In the genomic region with DNA sequence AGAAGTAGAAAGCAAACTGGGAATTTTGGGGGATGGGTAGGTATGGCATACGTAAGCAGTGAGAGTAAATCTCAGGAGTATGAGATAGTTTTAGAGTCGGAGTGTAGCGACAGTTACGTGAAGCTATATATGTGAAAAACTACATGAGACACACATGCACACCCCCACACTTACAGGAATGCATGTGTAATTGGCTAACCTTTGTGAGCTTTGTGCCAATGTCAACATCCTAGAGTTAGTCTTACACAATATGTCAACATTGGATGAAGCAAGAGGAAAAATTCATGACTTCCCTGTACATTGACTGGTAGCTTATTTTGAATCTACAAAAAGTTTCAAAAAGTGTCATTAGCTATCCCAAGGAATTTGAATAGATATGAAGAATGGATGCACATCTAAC, we compare ENCODE assay signal across 19 mouse cellular contexts. TPM values are rescaled to one million over a fixed set of nuclear protein-coding genes. Genes with fewer than 3 reads are reported as not detected.
A peak's percentile ranks its signal among the peaks of the same experiment; 100 is the strongest.
DNase-seq lines count a peak whose midpoint lies in the region; ATAC-seq and TF ChIP-seq lines count a peak whose summit lies in the region.
"Had no signal": no experiment of that assay in that cellular context is flagged by ENCODE, and none has a peak within 500 bp of the region (broad histone marks: within the 10 kb centered on the region; RNA-seq: fewer than 3 reads in every experiment).

No protein-coding gene starts in this region.

- TF ChIP-seq CTCF in liver, adult 2 months (IDR thresholded peaks at IDR 0.05; ENCODE audit: low read depth, low read length), result no peak

- no peaks in the 10 kb centered on the region for H3K36me3 ChIP-seq in liver, adult 2 months (ENCODE audit: control insufficient read depth, insufficient read depth, low read length)
- H3K36me3 ChIP-seq in liver, embryonic 13.5 days, result no peaks in the 10 kb centered on the region
- no peaks in the 10 kb centered on the region for H3K36me3 ChIP-seq in hindbrain, embryonic 13.5 days
- H3K36me3 ChIP-seq: embryonic facial prominence, embryonic 13.5 days; forebrain, embryonic 12.5 days; midbrain, embryonic 10.5 days had no signal

- no peak overlapping the region for H3K27ac ChIP-seq in liver, adult 2 months (replicated peaks; ENCODE audit: insufficient read depth, low read depth, low read length)
- no peak overlapping the region for H3K27ac ChIP-seq in liver, embryonic 13.5 days
- H3K27ac ChIP-seq in hindbrain, embryonic 13.5 days, result no peak overlapping the region
- H3K27ac ChIP-seq: embryonic facial prominence, embryonic 13.5 days; forebrain, embryonic 12.5 days; midbrain, embryonic 10.5 days had no signal

- peaks cover 3% of the 10 kb centered on the region for H3K4me1 ChIP-seq in liver, adult 2 months (ENCODE audit: control insufficient read depth, insufficient read depth, low read length)
- no peaks in the 10 kb centered on the region for H3K4me1 ChIP-seq in liver, embryonic 13.5 days (replicated peaks)
- H3K4me1 ChIP-seq in hindbrain, embryonic 13.5 days (replicated peaks), result peaks cover 11% of the 10 kb centered on the region

- no peak overlapping the region for H3K4me3 ChIP-seq in liver, adult 2 months (ENCODE audit: insufficient read depth, low read depth, low read length)
- no peak overlapping the region for H3K4me3 ChIP-seq in liver, embryonic 13.5 days (replicated peaks)
- H3K4me3 ChIP-seq in hindbrain, embryonic 13.5 days, result no peak overlapping the region
- H3K4me3 ChIP-seq: embryonic facial prominence, embryonic 13.5 days; forebrain, embryonic 12.5 days; midbrain, embryonic 10.5 days had no signal

- no peak for TF ChIP-seq POLR2A in liver, adult 2 months (IDR thresholded peaks at IDR 0.05; ENCODE audit: extremely low read depth, insufficient read depth, low read length)

- H3K79me2 ChIP-seq in liver, adult 2 months (ENCODE audit: control insufficient read depth, insufficient read depth, low read length), result no peaks in the 10 kb centered on the region

- H3K9me3 ChIP-seq in liver, embryonic 13.5 days (replicated peaks), result no peaks in the 10 kb centered on the region
- H3K9me3 ChIP-seq in hindbrain, embryonic 13.5 days, result no peaks in the 10 kb centered on the region
- H3K9me3 ChIP-seq: embryonic facial prominence, embryonic 13.5 days; forebrain, embryonic 12.5 days; midbrain, embryonic 10.5 days had no signal

- DNase-seq in liver, adult 2 months (ENCODE audit: extremely low read depth, low read depth, low spot score), result peak; percentile 95
- DNase-seq in liver, result no peak
- DNase-seq in liver, embryonic 13.5 days, result no peak
- DNase-seq in lung, postnatal 14 days, result peak; percentile 9
- DNase-seq in yolk sac, embryonic 10.5 days (ENCODE audit: low spot score), result peak; percentile 12
- DNase-seq in layer of hippocampus, postnatal 25 days (ENCODE audit: extremely low spot score in 1 of 2, low spot score in 1 of 2), result no peak
- DNase-seq in thymus, postnatal 36 days, result no peak
- DNase-seq: B cell, adult 2 months; cerebellum, adult 18-20 months; heart, adult 18-20 months; heart, postnatal 14 days; kidney, adult 9 months had no signal

- no peak overlapping the region for H3K9ac ChIP-seq in liver, adult 2 months (ENCODE audit: low read depth, low read length)
- H3K9ac ChIP-seq in liver, embryonic 13.5 days, result no peak overlapping the region
- no peak overlapping the region for H3K9ac ChIP-seq in hindbrain, embryonic 13.5 days
- H3K9ac ChIP-seq: embryonic facial prominence, embryonic 13.5 days; forebrain, embryonic 12.5 days had no signal

- H3K4me2 ChIP-seq in liver, embryonic 13.5 days, result no peak overlapping the region
- H3K4me2 ChIP-seq in hindbrain, embryonic 13.5 days, result no peak overlapping the region
- H3K4me2 ChIP-seq: embryonic facial prominence, embryonic 13.5 days; forebrain, embryonic 12.5 days had no signal

- ATAC-seq in liver, embryonic 13.5 days (ENCODE audit: low read depth), result peak; percentile 64; the same call in 1 of the 2 replicates
- no peak for ATAC-seq in hindbrain, embryonic 13.5 days (ENCODE audit: low FRiP score)
- ATAC-seq: hindbrain, embryonic 16.5 days had no signal

- WGBS in liver, adult 2 months, result 24% methylated on average over 4 of the region's 4 CpGs
- 76% methylated on average over 4 of the region's 4 CpGs for WGBS in liver, embryonic 13.5 days (ENCODE audit: insufficient replicate concordance)
- WGBS in hindbrain, embryonic 13.5 days, result 93% methylated on average over 4 of the region's 4 CpGs

- H3K27me3 ChIP-seq in liver, adult 2 months (ENCODE audit: control insufficient read depth, insufficient read depth, low read length), result peaks cover 10% of the 10 kb centered on the region; the same call in 1 of the 2 replicates
- no peaks in the 10 kb centered on the region for H3K27me3 ChIP-seq in liver, embryonic 13.5 days
- no peaks in the 10 kb centered on the region for H3K27me3 ChIP-seq in hindbrain, embryonic 13.5 days
- H3K27me3 ChIP-seq: embryonic facial prominence, embryonic 13.5 days; forebrain, embryonic 12.5 days had no signal

RNA-seq across cellular contexts. Expression of gene Acadl, which starts 37.9 kb away (rescaled TPM):
- total RNA-seq in liver, adult 2 months (2014; rRNA removed), result 91.1 and 96.5 TPM in 2 replicates
- polyA plus RNA-seq in liver, adult 2 months (2012; rRNA removed), result 43.1 and 47.6 TPM in 2 replicates
- 101 and 118 TPM in 2 replicates for polyA plus RNA-seq in liver, embryonic 13.5 days (2015; fragmentation: Nextera tagmentation; extraction: Ambion mirVana)
- total RNA-seq in layer of hippocampus, postnatal 25 days (2021), result 10 to 100 TPM; 32.1 to 32.4 TPM
- 55.9 and 65.3 TPM in 2 replicates for polyA plus RNA-seq in hindbrain, embryonic 13.5 days (2015; fragmentation: Nextera tagmentation; extraction: Ambion mirVana)

RNA-seq across cellular contexts. Expression of gene Myl1, which starts 44.3 kb away (rescaled TPM):
- 0.13 and 4.5 TPM in 2 replicates for total RNA-seq in liver, adult 2 months (2014; rRNA removed)
- polyA plus RNA-seq in liver, adult 2 months (2012; rRNA removed), result not detected in 2 replicates
- 7.6 and 11.6 TPM in 2 replicates for polyA plus RNA-seq in liver, embryonic 13.5 days (2015; fragmentation: Nextera tagmentation; extraction: Ambion mirVana)
- total RNA-seq in layer of hippocampus, postnatal 25 days (2021), result 1 to 10 TPM; 1.2 to 1.4 TPM
- 3.9 and 8.5 TPM in 2 replicates for polyA plus RNA-seq in hindbrain, embryonic 13.5 days (2015; fragmentation: Nextera tagmentation; extraction: Ambion mirVana)
- total RNA-seq: common myeloid progenitor, adult 5-6 weeks had no signal
- polyA plus RNA-seq: spleen, adult 2 months had no signal

Comparison
In these comparisons a context has a peak if more than half of its experiments do, and no peak if none do; other contexts are left out.
1. DNase-seq: peak in liver, adult 2 months (single experiment), lung, postnatal 14 days (single experiment) and yolk sac, embryonic 10.5 days (single experiment); none in liver (single experiment), liver, embryonic 13.5 days (single experiment), layer of hippocampus, postnatal 25 days (0 of 2) and thymus, postnatal 36 days (0 of 2).